Mouse (Mus musculus) adrenal gland, postnatal 14 days (tissue): ENCODE data around the gene Irf1. TPM values are rescaled to one million over a fixed set of nuclear protein-coding genes. Genes with fewer than 3 reads are reported as not detected.

Experiments used
- DNase-seq: peaks from one replicate; pipeline ENCODE4 v3.0.0; 2021; ENCODE audit warnings: mixed read lengths
- total RNA-seq: library from RNA; stranded (reverse); gene quantifications from 2 replicates; pipeline ENCODE4 v1.2.3, GENCODE M21; 2021

Irf1 gene
- total RNA-seq, 1 experiment from 2014 or later, result 19.6 TPM

- DNase-seq, result no peak
Measured at GRCm38 (mm10) chr11:53759545-53760406, 10.0 kb upstream of the Irf1 start.

- peak; percentile 54 for DNase-seq
Measured at GRCm38 (mm10) chr11:53761284-53761683, 8.5 kb upstream of the Irf1 start.

GRCm38 (mm10) chr11:53761822-53762221 is 8.0 kb upstream of the Irf1 start:
- peak; percentile 96 for DNase-seq

- DNase-seq, result no peak
Measured at GRCm38 (mm10) chr11:53762426-53762825, 7.4 kb upstream of the Irf1 start.

GRCm38 (mm10) chr11:53762827-53763495 is 6.9 kb upstream of the Irf1 start:
- peak; percentile 96 for DNase-seq

- peak; percentile 97 for DNase-seq
Measured at GRCm38 (mm10) chr11:53763496-53764140, 6.2 kb upstream of the Irf1 start.

GRCm38 (mm10) chr11:53764581-53764980 is 5.2 kb upstream of the Irf1 start:
- no peak for DNase-seq

- no peak for DNase-seq
Measured at GRCm38 (mm10) chr11:53768422-53769184, 1.2 kb upstream of the Irf1 start.

- DNase-seq, result no peak
Measured at GRCm38 (mm10) chr11:53769185-53769576, 633 bp upstream of the Irf1 start.

GRCm38 (mm10) chr11:53770125-53770791 is 444 bp downstream of the Irf1 start:
- peak; percentile 91 for DNase-seq

- DNase-seq, result no peak
Measured at GRCm38 (mm10) chr11:53771001-53771744, 1.4 kb downstream of the Irf1 start.

GRCm38 (mm10) chr11:53772536-53772935 is 2.7 kb downstream of the Irf1 start:
- DNase-seq, result no peak

- DNase-seq, result no peak
Measured at GRCm38 (mm10) chr11:53773087-53773486, 3.3 kb downstream of the Irf1 start, which contains the start of gene Gm17334. Gene Gm17334, minus strand, starts transcription at chr11:53773187.

GRCm38 (mm10) chr11:53773641-53774360 is 4.0 kb downstream of the Irf1 start:
- no peak for DNase-seq

GRCm38 (mm10) chr11:53774659-53775255 is 4.9 kb downstream of the Irf1 start:
- no peak for DNase-seq

GRCm38 (mm10) chr11:53777736-53778135 is 7.9 kb downstream of the Irf1 start:
- DNase-seq, result no peak

- no peak for DNase-seq
Measured at GRCm38 (mm10) chr11:53778455-53778854, 8.6 kb downstream of the Irf1 start.

- no peak for DNase-seq
Measured at GRCm38 (mm10) chr11:53779808-53780207, 10.0 kb downstream of the Irf1 start.

- no peak for DNase-seq
Measured at GRCm38 (mm10) chr11:53780262-53780661, 10.4 kb downstream of the Irf1 start.
